Mouse (Mus musculus) frontal cortex, adult 2 months (tissue): ENCODE data around the gene Rcn3. TPM values are rescaled to one million over a fixed set of nuclear protein-coding genes. Genes with fewer than 3 reads are reported as not detected.
"Not testable (repeated sequence)": the region's sequence is repeated elsewhere in the genome, so short reads cannot be mapped to it uniquely, and the experiment has no call there.

ENCODE experiments used
- DNase-seq, 2 experiments: peaks; one replicate each; pipeline ENCODE4 v3.0.0; 2022; ENCODE audit warnings: low spot score in 1 of 2; ENCODE audit errors: extremely low spot score in 1 of 2
- polyA plus RNA-seq: library from polyadenylated mRNA; depleted of rRNA; stranded (reverse); fragments of >200 nt; gene quantifications from 2 replicates; pipeline ENCODE4 v1.2.3, GENCODE M21; 2012; rRNA removed

Rcn3 gene
- polyA plus RNA-seq, result 13.4 and 16.9 TPM in 2 replicates

GRCm38 (mm10) chr7:45092048-45092447 is at the start of gene Rcn3:
Gene Rcn3 (minus strand): TSS chr7:45092221.
- DNase-seq, result peak in 1 of 2 experiments; percentile 27

DNA sequence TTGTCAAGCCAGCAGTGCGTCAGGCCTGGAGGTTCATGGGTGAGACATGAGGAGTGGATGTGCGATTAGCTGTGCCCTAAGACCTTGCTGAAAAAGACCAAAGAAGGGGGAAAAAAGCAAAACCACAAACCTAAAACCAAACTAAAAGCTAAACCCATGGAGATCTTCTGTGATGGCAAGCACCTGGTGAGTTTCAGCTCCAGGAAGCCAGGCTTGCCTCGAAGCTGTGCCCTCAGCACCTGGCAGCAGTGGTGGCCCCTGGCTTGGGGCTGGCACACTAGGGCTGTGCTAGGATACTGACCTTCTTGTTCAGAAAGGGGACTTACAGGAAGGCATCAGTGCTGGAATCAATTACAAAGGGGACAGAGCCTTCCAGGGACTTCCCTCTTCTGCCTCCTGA is 49.3 kb upstream of the Rcn3 start:
- DNase-seq, result no peak

DNA sequence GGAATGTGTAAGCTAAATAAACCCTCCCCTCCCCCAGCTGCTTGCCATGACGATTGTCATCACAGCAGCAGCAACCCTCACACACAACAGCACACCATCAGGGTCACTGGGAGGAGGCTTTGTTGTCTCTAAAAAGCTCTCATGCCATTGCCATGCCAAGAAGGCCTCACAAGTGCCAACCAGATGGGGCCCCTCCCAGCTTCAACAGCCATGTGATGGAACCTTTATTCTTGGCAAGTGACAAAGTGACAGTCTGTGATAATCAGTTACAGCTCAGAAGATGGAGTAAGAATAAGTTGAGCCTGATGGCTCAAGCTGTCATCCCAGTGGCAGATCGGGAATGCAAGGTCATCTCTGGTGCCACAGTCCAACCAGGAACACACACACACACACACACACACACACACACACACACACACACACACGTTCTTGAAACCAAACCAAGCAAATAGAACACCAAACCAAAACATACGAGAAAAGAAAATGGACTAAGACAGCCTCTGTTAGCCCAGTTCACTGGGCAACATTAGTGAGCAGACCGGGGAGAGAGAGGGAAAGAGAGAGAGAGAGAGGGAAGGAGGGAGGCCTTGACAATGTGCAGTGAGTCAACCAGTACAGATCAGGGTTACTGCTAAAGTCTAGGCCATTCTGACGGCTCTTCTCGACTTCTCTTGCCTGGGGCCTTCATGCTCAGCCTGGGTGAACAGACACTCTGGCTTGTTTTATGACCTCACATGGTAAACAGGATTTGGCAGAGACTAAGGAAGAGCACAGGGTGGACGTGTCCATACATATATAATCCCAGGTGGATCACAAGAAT is 48.1 kb upstream of the Rcn3 start:
- no peak for DNase-seq

GRCm38 (mm10) chr7:45138403-45138802 is 46.4 kb upstream of the Rcn3 start:
- no peak for DNase-seq

DNA sequence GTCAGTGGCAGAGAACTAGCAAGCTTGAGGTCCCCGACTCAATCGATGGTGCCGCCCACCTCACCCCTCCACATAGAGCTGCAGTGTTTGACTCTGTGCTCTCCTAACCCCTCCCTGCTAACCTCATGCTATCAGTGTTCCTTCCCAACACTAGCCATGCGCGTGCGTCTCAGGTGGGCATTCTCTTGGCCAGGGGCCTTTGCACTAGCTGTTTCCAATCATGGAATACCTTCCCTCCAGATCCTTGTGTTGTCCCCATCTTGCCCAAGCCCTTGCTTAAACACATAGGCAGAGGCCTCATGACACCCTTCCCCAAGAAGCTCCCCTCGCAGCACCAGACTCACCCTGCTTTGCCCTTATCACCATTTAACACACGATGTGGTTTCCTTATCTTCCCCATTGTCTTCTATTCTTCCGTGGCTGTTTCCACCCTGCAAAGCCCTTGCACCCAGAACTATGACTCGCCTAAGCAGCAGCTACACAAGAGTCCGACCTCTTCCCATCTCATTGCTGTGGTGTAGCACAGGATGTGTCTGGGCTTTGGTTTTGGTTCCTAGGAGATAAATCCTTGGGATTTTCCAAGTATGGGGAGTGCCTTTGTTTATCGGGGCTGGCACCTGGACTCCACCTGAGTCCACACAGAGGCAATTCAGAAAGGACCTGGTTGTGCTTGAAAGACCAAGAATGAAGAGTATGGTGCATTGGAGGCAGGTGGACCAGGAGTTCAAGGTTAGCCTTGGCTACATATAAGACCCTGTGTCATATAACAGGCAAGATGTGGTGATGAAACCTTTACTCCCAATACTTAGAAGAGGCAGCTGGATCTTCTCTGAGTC is 45.4 kb upstream of the Rcn3 start:
- DNase-seq, result no peak

GRCm38 (mm10) chr7:45135993-45136567 is 44.1 kb upstream of the Rcn3 start, which contains the start of the genes Gm45713 and Flt3l:
Gene Gm45713 (minus strand): TSS chr7:45136231.
Gene Flt3l (minus strand): TSS chr7:45136432.
- peak; percentile 78 to 95 for DNase-seq

GRCm38 (mm10) chr7:45135370-45135769 is 43.3 kb upstream of the Rcn3 start:
- no peak for DNase-seq

DNA sequence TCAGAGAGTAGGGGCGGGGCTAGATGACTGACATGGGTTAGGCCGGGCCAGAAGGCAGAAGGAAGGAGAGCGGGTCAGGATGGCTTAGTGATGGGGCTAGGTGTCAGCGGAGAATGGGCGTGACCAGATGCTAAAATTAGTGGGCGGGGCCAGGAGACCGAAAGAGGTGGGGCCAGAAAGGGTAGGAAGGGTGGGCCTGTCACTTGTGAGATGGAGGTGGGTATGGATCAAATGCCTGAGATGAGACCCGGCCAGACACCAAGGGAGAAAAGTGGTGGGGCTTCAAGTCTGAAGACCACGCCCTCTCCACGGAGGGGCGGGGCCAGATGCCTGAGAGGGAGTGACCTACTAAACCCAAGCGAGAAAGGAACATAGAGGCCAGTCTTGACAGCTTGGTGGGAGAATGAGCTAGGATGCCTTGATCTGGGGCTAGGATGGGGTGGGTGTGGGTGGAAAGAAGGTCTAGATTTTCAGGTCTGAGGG is 42.6 kb upstream of the Rcn3 start:
- DNase-seq, result no peak

DNA sequence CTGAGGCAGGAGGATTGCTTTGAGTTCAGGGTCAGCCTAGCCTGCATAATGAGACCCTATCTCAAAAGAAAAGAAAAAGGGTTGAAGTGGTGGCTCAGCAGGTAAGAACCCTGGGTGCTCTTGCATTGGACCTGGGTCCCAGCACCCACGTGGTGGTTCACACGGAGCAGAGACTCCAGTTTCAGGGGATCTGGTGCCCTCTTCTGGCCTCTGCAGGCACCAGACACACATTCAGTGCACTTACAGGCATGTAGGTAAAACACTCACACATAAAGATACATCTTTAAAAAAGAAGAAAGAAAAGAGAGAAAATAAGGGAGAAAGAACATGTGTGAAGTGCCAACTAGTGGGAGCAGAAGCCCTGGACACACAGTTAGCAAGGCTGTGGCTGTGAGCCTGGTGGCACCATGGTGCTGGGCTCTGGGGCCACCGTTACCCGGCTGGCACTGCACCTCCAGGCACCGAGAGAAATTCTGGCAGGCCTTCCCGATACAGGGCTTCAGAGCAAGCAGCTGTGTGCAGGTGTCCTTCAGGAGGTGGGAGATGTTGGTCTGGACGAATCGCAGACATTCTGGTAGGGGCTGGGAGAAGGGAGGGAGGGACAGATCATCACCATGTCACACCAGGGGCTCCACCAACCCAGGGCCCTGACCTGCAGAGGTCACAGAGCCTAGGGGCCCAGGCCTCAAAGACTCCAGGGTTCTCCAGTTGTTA is 41.6 kb upstream of the Rcn3 start:
- no peak for DNase-seq

DNA sequence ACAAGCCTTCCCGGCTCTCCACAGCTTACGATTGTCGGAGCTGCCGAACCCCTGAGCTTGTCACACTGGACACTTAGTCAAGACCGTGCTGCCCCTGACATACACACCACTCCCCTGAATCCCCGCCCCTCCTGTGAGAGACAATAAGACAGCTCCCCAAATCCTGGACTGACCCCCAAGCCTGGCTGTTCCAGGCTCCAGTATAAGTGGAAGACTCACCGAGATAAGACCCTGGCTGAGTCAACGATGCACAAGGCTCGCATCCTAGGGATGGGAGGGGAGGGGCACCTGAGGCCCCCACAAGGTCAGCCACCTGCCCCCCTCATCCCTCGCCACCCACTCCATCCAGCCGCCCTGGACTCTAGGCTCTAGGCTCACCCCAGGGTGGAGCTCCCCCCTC is 39.8 kb upstream of the Rcn3 start:
- no peak for DNase-seq

DNA sequence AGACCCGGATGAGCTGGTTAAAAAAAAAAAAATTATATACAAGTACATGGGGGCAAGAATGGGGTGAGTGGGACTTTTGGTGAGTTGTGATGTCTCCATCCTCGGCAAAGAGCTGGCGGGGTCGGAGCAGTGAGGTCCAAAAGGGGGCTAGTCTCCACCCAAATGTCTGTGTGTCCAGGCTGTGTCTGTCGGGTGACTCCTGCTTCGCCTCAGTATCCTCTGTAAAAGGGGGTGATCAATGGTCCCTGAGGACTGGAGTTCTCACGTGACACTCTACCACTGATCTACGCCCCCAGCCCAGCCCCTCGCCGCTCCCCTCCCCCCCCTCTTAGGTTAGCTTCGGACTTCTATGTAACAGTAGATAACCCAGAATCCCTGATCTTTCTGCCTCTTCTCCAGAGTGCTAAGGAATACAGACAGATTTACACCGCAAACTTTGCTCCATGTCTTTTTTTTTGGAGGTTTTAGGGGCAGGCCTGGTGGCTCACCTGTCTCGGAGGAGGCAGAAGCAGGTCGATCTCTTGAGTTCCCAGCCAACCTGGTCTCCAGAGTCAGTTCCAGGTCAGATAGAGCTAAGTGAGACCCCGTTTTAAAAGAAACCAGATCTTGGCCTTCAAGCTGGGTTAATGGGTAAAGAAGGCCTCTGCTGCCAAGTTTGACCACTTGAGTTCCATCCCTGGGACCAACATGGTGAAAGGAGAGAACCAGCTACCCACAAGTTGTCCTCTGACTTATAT is 37.9 kb upstream of the Rcn3 start:
- no peak for DNase-seq

- no peak for DNase-seq
Measured at GRCm38 (mm10) chr7:45129318-45129717, 37.3 kb upstream of the Rcn3 start.

DNA sequence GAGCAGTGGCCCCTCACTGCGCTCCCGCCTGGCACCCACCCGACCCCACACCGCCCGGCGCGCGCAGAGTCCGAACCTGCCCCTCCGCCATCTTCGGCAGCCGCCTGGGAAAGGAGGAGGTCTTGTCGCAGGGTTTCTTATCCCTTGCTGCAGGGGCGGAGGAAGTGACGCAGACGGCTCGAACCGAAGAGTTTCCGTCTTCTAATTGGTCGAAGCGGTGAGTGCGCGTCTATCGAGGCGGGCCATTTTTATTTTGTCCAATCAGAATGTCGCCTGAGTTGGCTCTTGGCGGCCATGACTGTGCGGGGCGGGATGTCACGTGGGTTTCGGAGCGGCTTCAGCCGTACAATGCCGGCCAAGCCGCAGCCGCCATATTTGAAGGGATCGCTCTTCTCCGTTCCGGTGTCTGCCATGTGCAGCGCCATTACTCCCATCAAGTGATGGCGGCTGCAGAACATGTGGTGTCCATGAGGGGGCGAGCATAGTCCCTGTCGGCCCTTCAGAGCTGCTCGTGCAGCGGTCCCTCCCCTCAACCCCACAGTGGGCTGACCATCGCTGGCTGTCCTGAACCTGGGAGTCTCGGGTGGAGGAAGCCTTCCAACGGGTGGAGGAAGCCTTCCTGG is 36.7 kb upstream of the Rcn3 start, which contains the start of gene Rpl13a:
Gene Rpl13a (minus strand): TSS at position 138 of the 623 bp plus-strand sequence.
- peak; percentile 99 to 100 for DNase-seq

DNA sequence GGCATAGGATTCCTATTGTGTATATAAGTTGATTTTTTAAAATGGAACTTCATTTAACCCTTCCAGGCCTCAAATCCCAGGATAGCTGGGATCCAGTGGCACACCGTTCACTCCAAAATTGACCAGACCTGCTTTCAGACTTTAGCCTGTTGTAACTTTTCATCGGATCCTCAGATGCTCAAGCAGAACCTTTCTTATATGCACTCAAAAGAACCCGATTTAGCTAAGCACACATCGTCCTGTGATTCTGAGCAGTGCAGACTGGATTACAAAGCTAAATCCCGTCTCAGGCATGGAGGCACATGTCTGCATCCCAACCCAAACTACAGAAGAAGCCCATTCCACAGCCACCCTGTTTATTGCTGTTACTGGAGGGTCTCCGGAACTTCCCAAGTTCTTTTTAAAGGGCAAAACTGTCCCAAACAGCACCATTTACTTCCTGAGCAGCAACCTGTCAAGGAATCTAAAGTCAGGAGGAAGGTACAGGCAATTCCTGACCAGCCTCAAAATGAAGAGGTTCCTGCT is 35.7 kb upstream of the Rcn3 start:
- DNase-seq, result no peak

- no peak for DNase-seq
Measured at GRCm38 (mm10) chr7:45126844-45127699, 35.1 kb upstream of the Rcn3 start.

GRCm38 (mm10) chr7:45126147-45126843 is 34.3 kb upstream of the Rcn3 start:
- DNase-seq, result no peak

- not testable (repeated sequence) for DNase-seq
Measured at GRCm38 (mm10) chr7:45125649-45126048, 33.6 kb upstream of the Rcn3 start.
